Mouse (Mus musculus): ENCODE measurements around the gene Pde2a.

DNA sequence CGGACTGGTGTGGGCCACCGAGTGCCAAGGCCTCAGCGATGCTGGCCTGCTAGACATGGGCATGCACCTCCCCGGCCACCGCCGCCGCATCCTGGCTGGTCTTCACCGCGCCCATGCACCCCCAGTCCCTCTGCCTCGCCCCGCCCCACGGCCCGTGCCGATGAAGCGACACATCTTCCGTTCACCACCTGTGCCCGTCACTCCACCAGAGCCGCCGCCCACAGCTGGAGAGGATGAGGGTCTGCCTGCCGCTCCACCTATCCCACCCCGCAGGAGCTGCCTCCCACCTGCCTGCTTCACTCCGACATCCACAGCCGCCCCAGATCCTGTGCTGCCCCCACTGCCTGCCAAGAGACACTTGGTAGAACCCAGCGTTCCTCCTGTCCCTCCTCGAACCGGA lies 48.4 kb upstream of the Pde2a start:
- no peak for TF ChIP-seq CTCF (IDR thresholded peaks at IDR 0.05)
- TF ChIP-seq POLR2A (IDR thresholded peaks at IDR 0.05; ENCODE audit: insufficient read depth, low read depth, low read length) = no peak
